Mouse (Mus musculus) erythroblast, embryonic 14.5 days (primary cell): Measurements from ENCODE around the gene Fgfr2.

ENCODE experiments used
- GATA1 ChIP-seq: IDR thresholded peaks from 2 replicates; pipeline ENCODE4 v1.6.1; 2012; ENCODE audit warnings: low read length, inconsistent platforms, mixed read lengths
- TAL1 ChIP-seq: IDR thresholded peaks from 3 replicates; pipeline ENCODE4 v1.6.1; 2012; ENCODE audit warnings: low read length, inconsistent platforms, mixed read lengths

DNA sequence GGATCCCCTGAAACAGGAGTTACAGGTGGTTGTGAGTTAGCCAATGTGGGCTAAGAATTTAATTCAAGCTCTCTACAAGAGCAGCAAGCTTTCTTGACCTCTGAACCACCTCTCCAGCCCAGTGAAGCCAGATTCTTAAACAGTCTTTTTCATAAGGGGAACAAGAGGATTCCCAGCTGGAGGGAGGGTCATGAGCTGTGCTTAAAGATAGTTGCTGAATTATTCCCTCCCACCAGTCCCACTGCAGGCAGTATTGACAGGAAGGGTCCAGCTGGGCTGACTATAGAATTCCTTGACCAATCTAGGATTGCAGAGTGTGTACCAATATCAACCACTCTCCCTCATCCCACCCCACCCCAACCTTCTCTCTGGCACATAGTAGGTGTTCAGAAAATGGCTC lies 654.8 kb downstream of the Fgfr2 start:
- TF ChIP-seq TAL1: no peak
- no peak for TF ChIP-seq GATA1
